Comparison of ENCODE assay signal across 8 mouse cellular contexts in the genomic region with DNA sequence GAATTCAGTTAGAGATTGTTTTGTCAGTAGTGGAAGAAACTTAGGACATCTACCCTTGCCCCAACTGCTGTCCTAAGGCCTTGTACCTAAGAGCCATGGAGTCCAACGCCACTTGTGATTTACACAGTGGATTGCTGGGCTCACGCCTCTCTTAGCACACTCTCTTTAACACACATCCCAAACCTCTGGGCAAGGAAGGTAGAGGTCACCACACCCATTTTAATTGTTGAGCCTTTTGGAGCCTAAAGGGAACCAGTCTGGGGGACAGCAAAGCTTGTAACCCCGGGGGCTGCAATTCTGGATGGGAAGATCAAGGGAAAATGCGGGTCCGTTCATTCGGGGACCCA. TPM values are rescaled to one million over a fixed set of nuclear protein-coding genes. Genes with fewer than 3 reads are reported as not detected.
DNase-seq lines count a peak whose midpoint lies in the region; ATAC-seq and TF ChIP-seq lines count a peak whose summit lies in the region.

No protein-coding gene starts in this region.

- no peak for TF ChIP-seq EP300 in heart, adult 2 months (IDR thresholded peaks at IDR 0.05; ENCODE audit: insufficient read depth, low read depth, low read length)
- no peak for TF ChIP-seq EP300 in ES-Bruce4 (IDR thresholded peaks at IDR 0.05; ENCODE audit: insufficient read depth, low read depth, low read length)

- peak overlapping the region; percentile 60 for H3K4me2 ChIP-seq in forebrain, postnatal 0 days (ENCODE audit: low read depth)

- DNase-seq in heart, adult 2 months, result no peak
- DNase-seq in heart, adult 8-10 months (ENCODE audit: low spot score), result no peak
- DNase-seq in forebrain, postnatal 0 days, result no peak
- DNase-seq in adrenal gland, postnatal 4 days (ENCODE audit: low spot score in 2 of 2), result no peak
- no peak for DNase-seq in cerebellum, adult 18-20 months
- DNase-seq in spleen, adult 18-20 months, result no peak

- H3K9ac ChIP-seq in heart, adult 2 months (ENCODE audit: low read depth, low read length), result peak overlapping the region; percentile 63
- H3K9ac ChIP-seq in ES-Bruce4 (ENCODE audit: low read depth, poor library complexity, severe bottlenecking), result peak overlapping the region; percentile 83
- H3K9ac ChIP-seq in forebrain, postnatal 0 days, result peak overlapping the region; percentile 68

- H3K4me3 ChIP-seq in heart, adult 2 months, result peak overlapping the region; percentile 99
- peak overlapping the region; percentile 51 for H3K4me3 ChIP-seq in ES-Bruce4 (ENCODE audit: low read depth, low read length)
- peak overlapping the region; percentile 78 for H3K4me3 ChIP-seq in forebrain, postnatal 0 days (ENCODE audit: low read depth, low read length)
- peak overlapping the region; percentile 99 for H3K4me3 ChIP-seq in megakaryocyte, embryonic 14.5 days (replicated peaks)

- H3K36me3 ChIP-seq in heart, adult 2 months (ENCODE audit: control insufficient read depth, insufficient read depth, low read length), result peaks cover 10% of the 10 kb centered on the region
- peaks cover 22% of the 10 kb centered on the region for H3K36me3 ChIP-seq in ES-Bruce4 (ENCODE audit: control insufficient read depth, insufficient read depth, low read length, poor library complexity, severe bottlenecking)
- H3K36me3 ChIP-seq in forebrain, postnatal 0 days (ENCODE audit: insufficient read depth), result 0 out of 2 replicates have a peak, but pooled peaks cover 3% of the 10 kb centered on the region
- H3K36me3 ChIP-seq in megakaryocyte, embryonic 14.5 days (replicated peaks; ENCODE audit: low read length), result peaks cover 26% of the 10 kb centered on the region

- peaks cover 5% of the 10 kb centered on the region for H3K4me1 ChIP-seq in heart, adult 2 months (ENCODE audit: control insufficient read depth, insufficient read depth, low read length)
- H3K4me1 ChIP-seq in ES-Bruce4 (ENCODE audit: control insufficient read depth, insufficient read depth, low read length), result peaks cover 1% of the 10 kb centered on the region
- H3K4me1 ChIP-seq in forebrain, postnatal 0 days (ENCODE audit: insufficient read depth), result peaks cover 10% of the 10 kb centered on the region
- H3K4me1 ChIP-seq in megakaryocyte, embryonic 14.5 days, result peaks cover 25% of the 10 kb centered on the region

- H3K9me3 ChIP-seq in ES-Bruce4 (replicated peaks; ENCODE audit: control insufficient read depth, insufficient read depth, low read length, poor library complexity, severe bottlenecking), result no peaks in the 10 kb centered on the region
- H3K9me3 ChIP-seq in forebrain, postnatal 0 days (ENCODE audit: low read length), result no peaks in the 10 kb centered on the region
- H3K9me3 ChIP-seq in megakaryocyte, embryonic 14.5 days, result no peaks in the 10 kb centered on the region

- TF ChIP-seq CTCF in heart, adult 2 months (IDR thresholded peaks at IDR 0.05), result no peak
- TF ChIP-seq CTCF in ES-Bruce4 (IDR thresholded peaks at IDR 0.05; ENCODE audit: low read depth, low read length), result no peak
- TF ChIP-seq CTCF in forebrain, postnatal 0 days (IDR thresholded peaks at IDR 0.05; ENCODE audit: low read depth), result no peak

- H3K27me3 ChIP-seq in heart, adult 2 months (ENCODE audit: control insufficient read depth, insufficient read depth, low read length), result no peaks in the 10 kb centered on the region
- no peaks in the 10 kb centered on the region for H3K27me3 ChIP-seq in ES-Bruce4 (ENCODE audit: control insufficient read depth, insufficient read depth, low read length, poor library complexity, severe bottlenecking)
- H3K27me3 ChIP-seq in forebrain, postnatal 0 days (ENCODE audit: insufficient read depth, low read length), result no peaks in the 10 kb centered on the region
- H3K27me3 ChIP-seq in megakaryocyte, embryonic 14.5 days (replicated peaks), result no peaks in the 10 kb centered on the region

- H3K27ac ChIP-seq in heart, adult 2 months, result peak overlapping the region; percentile 91
- peak overlapping the region; percentile 55 for H3K27ac ChIP-seq in ES-Bruce4 (ENCODE audit: insufficient read depth, low read length)
- peak overlapping the region; percentile 81 for H3K27ac ChIP-seq in forebrain, postnatal 0 days (ENCODE audit: low read depth, low read length)

- TF ChIP-seq POLR2A in heart, adult 2 months (IDR thresholded peaks at IDR 0.05; ENCODE audit: insufficient read depth, low read depth, low read length), result no peak
- no peak for TF ChIP-seq POLR2A in ES-Bruce4 (IDR thresholded peaks at IDR 0.05; ENCODE audit: insufficient read depth, low read length)

- no peak; the same call in 1 of the 2 replicates for ATAC-seq in forebrain, postnatal 0 days

- peaks cover 3% of the 10 kb centered on the region for H3K79me2 ChIP-seq in heart, adult 2 months (replicated peaks; ENCODE audit: control insufficient read depth, insufficient read depth, low read length)

- intact Hi-C loops in heart, adult 2 months (cut with DNase I), result loop anchor here (2.0 kb wide), 2 partner anchors 33 to 57 kb away; no protein-coding TSS in a partner anchor

- WGBS in heart, adult 2 months, result 12% methylated on average over 6 of the region's 6 CpGs
- 20% methylated on average over 6 of the region's 6 CpGs for WGBS in forebrain, postnatal 0 days

RNA-seq across cellular contexts. Expression of a gene that starts 0.4 kb away (rescaled TPM):
- total RNA-seq in heart, adult 2 months (2021), result 10 to 100 TPM; 38.8 to 41.1 TPM
- 33.2 and 50.8 TPM in 2 replicates for polyA plus RNA-seq in heart, adult 2 months (2012; rRNA removed)
- 10 to 100 TPM; 36.0 to 46.3 (median 40.0) TPM for total RNA-seq in heart, adult 8-10 months (2022)
- polyA plus RNA-seq in ES-Bruce4 (2011; ENCODE audit: insufficient read depth, insufficient read length, low read depth, missing spikeins), result 102 and 105 TPM in 2 replicates
- total RNA-seq in forebrain, postnatal 0 days (2014; rRNA removed), result 105 and 127 TPM in 2 replicates
- polyA plus RNA-seq in forebrain, postnatal 0 days (2015; fragmentation: Nextera tagmentation; extraction: Ambion mirVana), result 71.4 and 88.6 TPM in 2 replicates
- polyA plus RNA-seq in megakaryocyte, embryonic 14.5 days (2012; ENCODE audit: insufficient read depth, low replicate concordance), result 2.0 and 13.0 TPM in 2 replicates
- total RNA-seq in adrenal gland, postnatal 4 days (2021), result 100 to 1,000 TPM; 297 to 305 TPM

RNA-seq across cellular contexts. Expression of a gene that starts 53.7 kb away (rescaled TPM):
- total RNA-seq in heart, adult 2 months (2021), result 10 to 100 TPM; 11.1 to 11.2 TPM
- 6.0 and 8.9 TPM in 2 replicates for polyA plus RNA-seq in heart, adult 2 months (2012; rRNA removed)
- total RNA-seq in heart, adult 8-10 months (2022), result 10 to 100 TPM; 13.2 to 14.1 (median 13.4) TPM
- 40.8 and 48.6 TPM in 2 replicates for polyA plus RNA-seq in ES-Bruce4 (2011; ENCODE audit: insufficient read depth, insufficient read length, low read depth, missing spikeins)
- total RNA-seq in forebrain, postnatal 0 days (2014; rRNA removed), result 28.9 and 31.2 TPM in 2 replicates
- 18.9 and 24.2 TPM in 2 replicates for polyA plus RNA-seq in forebrain, postnatal 0 days (2015; fragmentation: Nextera tagmentation; extraction: Ambion mirVana)
- 8.9 and 16.2 TPM in 2 replicates for polyA plus RNA-seq in megakaryocyte, embryonic 14.5 days (2012; ENCODE audit: insufficient read depth, low replicate concordance)
- total RNA-seq in adrenal gland, postnatal 4 days (2021), result 10 to 100 TPM; 35.7 to 38.4 TPM
